Mouse (Mus musculus) lung, postnatal 36 days (tissue): ENCODE results near the gene Tgfbr3l.
"Not testable (repeated sequence)": the region's sequence is repeated elsewhere in the genome, so short reads cannot be mapped to it uniquely, and the experiment has no call there.

Source experiments
- DNase-seq: peaks from one replicate; pipeline ENCODE4 v3.0.0; 2022; ENCODE audit warnings: mixed read lengths

The Tgfbr3l gene

GRCm38 (mm10) chr8:4237814-4238433 lies 10.1 kb upstream of the Tgfbr3l start:
- peak; percentile 35 for DNase-seq

GRCm38 (mm10) chr8:4238434-4239192 lies 9.4 kb upstream of the Tgfbr3l start, which contains the start of the genes Map2k7 and Gm49320:
TSS of gene Map2k7 (plus strand) at chr8:4238740.
TSS of gene Gm49320 (plus strand) at chr8:4238865.
- peak; percentile 100 for DNase-seq

GRCm38 (mm10) chr8:4239193-4239890 lies 8.7 kb upstream of the Tgfbr3l start:
- no peak for DNase-seq

GRCm38 (mm10) chr8:4245061-4245460 lies 3.0 kb upstream of the Tgfbr3l start:
- no peak for DNase-seq

GRCm38 (mm10) chr8:4245737-4246136 lies 2.3 kb upstream of the Tgfbr3l start:
- DNase-seq = no peak

GRCm38 (mm10) chr8:4247241-4247640 lies 773 bp upstream of the Tgfbr3l start:
- DNase-seq = no peak

GRCm38 (mm10) chr8:4249213-4249612 lies 1.2 kb downstream of the Tgfbr3l start:
- no peak for DNase-seq

- DNase-seq = peak; percentile 89
Measured at GRCm38 (mm10) chr8:4250306-4250970, 2.4 kb downstream of the Tgfbr3l start.

- DNase-seq = no peak
Measured at GRCm38 (mm10) chr8:4252116-4252760, 4.2 kb downstream of the Tgfbr3l start.

GRCm38 (mm10) chr8:4252934-4253841 lies 5.2 kb downstream of the Tgfbr3l start, which contains the start of gene Snapc2:
TSS of gene Snapc2 (plus strand) at chr8:4253080.
- peak; percentile 98 for DNase-seq

GRCm38 (mm10) chr8:4254001-4254400 lies 6.0 kb downstream of the Tgfbr3l start:
- DNase-seq = peak; percentile 36

GRCm38 (mm10) chr8:4255471-4255870 lies 7.5 kb downstream of the Tgfbr3l start:
- not testable (repeated sequence) for DNase-seq

GRCm38 (mm10) chr8:4256911-4257310 lies 8.9 kb downstream of the Tgfbr3l start:
- DNase-seq = no peak

GRCm38 (mm10) chr8:4257350-4257749 lies 9.3 kb downstream of the Tgfbr3l start:
- DNase-seq = no peak

- peak; percentile 74 for DNase-seq
Measured at GRCm38 (mm10) chr8:4258233-4258632, 10.2 kb downstream of the Tgfbr3l start.

GRCm38 (mm10) chr8:4258678-4259077 lies 10.7 kb downstream of the Tgfbr3l start:
- DNase-seq = no peak

- peak; percentile 98 for DNase-seq
Measured at GRCm38 (mm10) chr8:4259125-4259804, 11.3 kb downstream of the Tgfbr3l start, which contains the start of gene Ctxn1. TSS of gene Ctxn1 (minus strand) at chr8:4259274.

GRCm38 (mm10) chr8:4259805-4260170 lies 11.8 kb downstream of the Tgfbr3l start:
- DNase-seq = no peak

GRCm38 (mm10) chr8:4263105-4263791 lies 15.2 kb downstream of the Tgfbr3l start:
- no peak for DNase-seq
